Mouse (Mus musculus): ENCODE measurements around the gene Mex3d.

GRCm38 (mm10) chr10:80418311-80418710, 30.9 kb upstream of the Mex3d start:
- no peak for TF ChIP-seq EP300 (IDR thresholded peaks at IDR 0.05; ENCODE audit: low read depth)
- no peak for TF ChIP-seq CTCF (IDR thresholded peaks at IDR 0.05; ENCODE audit: low read depth)

Measured in liver, postnatal 0 days (tissue).